Mouse (Mus musculus) megakaryocyte, adult 5-6 weeks (primary cell): ENCODE data around the gene Rnf32. TPM values are rescaled to one million over a fixed set of nuclear protein-coding genes. Genes with fewer than 3 reads are reported as not detected.

ENCODE experiments used
- ATAC-seq: 2 replicates; pipeline ENCODE4 v1.8.0; 2016; ENCODE audit warnings: mild to moderate bottlenecking, inconsistent platforms; ENCODE audit not compliant: poor library complexity, severe bottlenecking
- total RNA-seq, 2 experiments: library from RNA; stranded (forward) in 1 of 2; stranded (reverse) in 1 of 2; fragments of 153-499, 151-499 nt in 1 of 2; fragments of 221-1000, 200-1000 nt in 1 of 2; gene quantifications; 2 replicates each; pipeline versions ENCODE4 v1.2.3 to v1.2.4; 2015 to 2017

Gene Rnf32
- total RNA-seq (2015) (not detected in 2 replicates), total RNA-seq (2017) (not detected in 2 replicates)

GRCm38 (mm10) chr5:29195570-29196263, at the start of gene Rnf32:
Gene Rnf32, plus strand, starts transcription at chr5:29195992.
- peak; percentile 52; the same call in 1 of the 2 replicates for ATAC-seq

- ATAC-seq: no peak
Observed at GRCm38 (mm10) chr5:29150146-29150545, 45.6 kb upstream of the Rnf32 start.

GRCm38 (mm10) chr5:29159849-29160248, 35.9 kb upstream of the Rnf32 start:
- no peak for ATAC-seq

GRCm38 (mm10) chr5:29166947-29167346, 28.8 kb upstream of the Rnf32 start:
- no peak for ATAC-seq

GRCm38 (mm10) chr5:29170193-29170592, 25.6 kb upstream of the Rnf32 start:
- ATAC-seq: no peak

- no peak for ATAC-seq
Observed at GRCm38 (mm10) chr5:29171165-29171564, 24.6 kb upstream of the Rnf32 start.

- ATAC-seq: no peak
Observed at GRCm38 (mm10) chr5:29186798-29187197, 9.0 kb upstream of the Rnf32 start.

GRCm38 (mm10) chr5:29195231-29195569, 592 bp upstream of the Rnf32 start:
- ATAC-seq: no peak

GRCm38 (mm10) chr5:29196264-29196658, 469 bp downstream of the Rnf32 start:
- no peak for ATAC-seq

- ATAC-seq: no peak
Observed at GRCm38 (mm10) chr5:29197187-29197586, 1.4 kb downstream of the Rnf32 start.

- ATAC-seq: no peak
Observed at GRCm38 (mm10) chr5:29198960-29199488, 3.2 kb downstream of the Rnf32 start.

- no peak for ATAC-seq
Observed at GRCm38 (mm10) chr5:29199868-29200267, 4.1 kb downstream of the Rnf32 start.

- ATAC-seq: no peak
Observed at GRCm38 (mm10) chr5:29205690-29206089, 9.9 kb downstream of the Rnf32 start.

GRCm38 (mm10) chr5:29211980-29212555, 16.3 kb downstream of the Rnf32 start:
- ATAC-seq: no peak

- no peak for ATAC-seq
Observed at GRCm38 (mm10) chr5:29217997-29218396, 22.2 kb downstream of the Rnf32 start.

- no peak for ATAC-seq
Observed at GRCm38 (mm10) chr5:29224089-29224488, 28.3 kb downstream of the Rnf32 start.

- ATAC-seq: no peak
Observed at GRCm38 (mm10) chr5:29230481-29230880, 34.7 kb downstream of the Rnf32 start.

- no peak for ATAC-seq
Observed at GRCm38 (mm10) chr5:29238379-29238778, 42.6 kb downstream of the Rnf32 start.

GRCm38 (mm10) chr5:29244769-29245168, 49.0 kb downstream of the Rnf32 start:
- ATAC-seq: no peak

GRCm38 (mm10) chr5:29250795-29251495, 55.2 kb downstream of the Rnf32 start:
- ATAC-seq: no peak

- ATAC-seq: no peak
Observed at GRCm38 (mm10) chr5:29251496-29251873, 55.7 kb downstream of the Rnf32 start.

- ATAC-seq: no peak
Observed at GRCm38 (mm10) chr5:29253876-29254275, 58.1 kb downstream of the Rnf32 start.
